Mouse (Mus musculus): ENCODE data around the gene Id3. TPM values are rescaled to one million over a fixed set of nuclear protein-coding genes. Genes with fewer than 3 reads are reported as not detected.

Id3 gene
- total and polyA plus RNA-seq, 3 experiments, result 56.8 to 120 (median 58.8) TPM

- Histone ChIP-seq H3K27ac (no peak overlapping the region), H3K36me3 (ENCODE audit: control insufficient read depth, insufficient read depth, low read length) (no peaks in the 10 kb centered on the region), H3K9ac (ENCODE audit: low read depth, low read length) (no peak overlapping the region), H3K4me3 (no peak overlapping the region), H3K4me1 (ENCODE audit: control insufficient read depth, insufficient read depth, low read length) (peaks cover 14% of the 10 kb centered on the region), H3K79me2 (replicated peaks; ENCODE audit: control insufficient read depth, insufficient read depth, low read length) (no peaks in the 10 kb centered on the region), H3K27me3 (ENCODE audit: control insufficient read depth, insufficient read depth, low read length) (no peaks in the 10 kb centered on the region)
- TF ChIP-seq POLR2A (IDR thresholded peaks at IDR 0.05; ENCODE audit: insufficient read depth, low read depth, low read length), result no peak
- no peak for TF ChIP-seq EP300 (IDR thresholded peaks at IDR 0.05; ENCODE audit: insufficient read depth, low read depth, low read length)
- TF ChIP-seq CTCF (IDR thresholded peaks at IDR 0.05), result no peak
- intact Hi-C loops (cut with DNase I), result no loop called here
- DNase-seq, result no peak
- 72% methylated on average over 7 of the region's 7 CpGs for WGBS
Observed at GRCm38 (mm10) chr4:136121844-136122468, 21.3 kb upstream of the Id3 start.

GRCm38 (mm10) chr4:136123111-136123791 is 20.0 kb upstream of the Id3 start:
- 37% methylated on average over 8 of the region's 8 CpGs for WGBS
- intact Hi-C loops (cut with DNase I), result no loop called here
- Histone ChIP-seq H3K36me3 (ENCODE audit: control insufficient read depth, insufficient read depth, low read length) (no peaks in the 10 kb centered on the region), H3K9ac (ENCODE audit: low read depth, low read length) (no peak overlapping the region), H3K79me2 (replicated peaks; ENCODE audit: control insufficient read depth, insufficient read depth, low read length) (no peaks in the 10 kb centered on the region), H3K4me3 (no peak overlapping the region), H3K4me1 (ENCODE audit: control insufficient read depth, insufficient read depth, low read length) (peaks cover 12% of the 10 kb centered on the region), H3K27me3 (ENCODE audit: control insufficient read depth, insufficient read depth, low read length) (no peaks in the 10 kb centered on the region), H3K27ac (peak overlapping the region; percentile 78)
- peak; percentile 33 to 44 for DNase-seq
- TF ChIP-seq POLR2A (IDR thresholded peaks at IDR 0.05; ENCODE audit: insufficient read depth, low read depth, low read length) (peak; percentile 43; the same call in 1 of the 2 replicates), CTCF (IDR thresholded peaks at IDR 0.05) (no peak), EP300 (IDR thresholded peaks at IDR 0.05; ENCODE audit: insufficient read depth, low read depth, low read length) (0 out of 2 replicates have a peak, but pooled peaks have one; percentile 12)

- no peak for DNase-seq
- H3K4me1 ChIP-seq (ENCODE audit: control insufficient read depth, insufficient read depth, low read length), result peaks cover 12% of the 10 kb centered on the region
- H3K4me3 ChIP-seq, result no peak overlapping the region
- no peaks in the 10 kb centered on the region for H3K79me2 ChIP-seq (replicated peaks; ENCODE audit: control insufficient read depth, insufficient read depth, low read length)
- H3K9ac ChIP-seq (ENCODE audit: low read depth, low read length), result no peak overlapping the region
- TF ChIP-seq EP300 (IDR thresholded peaks at IDR 0.05; ENCODE audit: insufficient read depth, low read depth, low read length) (no peak), POLR2A (IDR thresholded peaks at IDR 0.05; ENCODE audit: insufficient read depth, low read depth, low read length) (no peak), CTCF (IDR thresholded peaks at IDR 0.05) (no peak)
- 80% methylated on average over 3 of the region's 3 CpGs for WGBS
- peak overlapping the region; percentile 76 for H3K27ac ChIP-seq
- H3K27me3 ChIP-seq (ENCODE audit: control insufficient read depth, insufficient read depth, low read length), result no peaks in the 10 kb centered on the region
- no peaks in the 10 kb centered on the region for H3K36me3 ChIP-seq (ENCODE audit: control insufficient read depth, insufficient read depth, low read length)
- intact Hi-C loops (cut with DNase I), result no loop called here
Observed at GRCm38 (mm10) chr4:136123792-136124161, 19.5 kb upstream of the Id3 start.

GRCm38 (mm10) chr4:136124581-136124980 is 18.7 kb upstream of the Id3 start:
- H3K27ac ChIP-seq, result no peak overlapping the region
- intact Hi-C loops (cut with DNase I), result no loop called here
- H3K27me3 ChIP-seq (ENCODE audit: control insufficient read depth, insufficient read depth, low read length), result no peaks in the 10 kb centered on the region
- WGBS, result 98% methylated on average over 4 of the region's 4 CpGs
- no peak overlapping the region for H3K4me3 ChIP-seq
- no peaks in the 10 kb centered on the region for H3K79me2 ChIP-seq (replicated peaks; ENCODE audit: control insufficient read depth, insufficient read depth, low read length)
- H3K36me3 ChIP-seq (ENCODE audit: control insufficient read depth, insufficient read depth, low read length), result no peaks in the 10 kb centered on the region
- H3K4me1 ChIP-seq (ENCODE audit: control insufficient read depth, insufficient read depth, low read length), result peaks cover 12% of the 10 kb centered on the region
- no peak overlapping the region for H3K9ac ChIP-seq (ENCODE audit: low read depth, low read length)
- DNase-seq, result no peak
- TF ChIP-seq EP300 (IDR thresholded peaks at IDR 0.05; ENCODE audit: insufficient read depth, low read depth, low read length), result no peak
- TF ChIP-seq POLR2A (IDR thresholded peaks at IDR 0.05; ENCODE audit: insufficient read depth, low read depth, low read length), result no peak
- no peak for TF ChIP-seq CTCF (IDR thresholded peaks at IDR 0.05)

GRCm38 (mm10) chr4:136125458-136125857 is 17.8 kb upstream of the Id3 start:
- Histone ChIP-seq H3K27me3 (ENCODE audit: control insufficient read depth, insufficient read depth, low read length) (no peaks in the 10 kb centered on the region), H3K36me3 (ENCODE audit: control insufficient read depth, insufficient read depth, low read length) (no peaks in the 10 kb centered on the region), H3K79me2 (replicated peaks; ENCODE audit: control insufficient read depth, insufficient read depth, low read length) (no peaks in the 10 kb centered on the region), H3K4me1 (ENCODE audit: control insufficient read depth, insufficient read depth, low read length) (peaks cover 11% of the 10 kb centered on the region), H3K27ac (no peak overlapping the region), H3K4me3 (no peak overlapping the region), H3K9ac (ENCODE audit: low read depth, low read length) (no peak overlapping the region)
- DNase-seq, result peak in 1 of 2 experiments; percentile 28
- TF ChIP-seq EP300 (IDR thresholded peaks at IDR 0.05; ENCODE audit: insufficient read depth, low read depth, low read length), result no peak
- no peak for TF ChIP-seq POLR2A (IDR thresholded peaks at IDR 0.05; ENCODE audit: insufficient read depth, low read depth, low read length)
- TF ChIP-seq CTCF (IDR thresholded peaks at IDR 0.05), result no peak
- intact Hi-C loops (cut with DNase I), result no loop called here
- WGBS, result 65% methylated on average over 11 of the region's 11 CpGs

- H3K79me2 ChIP-seq (replicated peaks; ENCODE audit: control insufficient read depth, insufficient read depth, low read length), result no peaks in the 10 kb centered on the region
- H3K27me3 ChIP-seq (ENCODE audit: control insufficient read depth, insufficient read depth, low read length), result no peaks in the 10 kb centered on the region
- H3K27ac ChIP-seq, result no peak overlapping the region
- H3K36me3 ChIP-seq (ENCODE audit: control insufficient read depth, insufficient read depth, low read length), result no peaks in the 10 kb centered on the region
- intact Hi-C loops (cut with DNase I), result no loop called here
- no peak overlapping the region for H3K9ac ChIP-seq (ENCODE audit: low read depth, low read length)
- peaks cover 11% of the 10 kb centered on the region for H3K4me1 ChIP-seq (ENCODE audit: control insufficient read depth, insufficient read depth, low read length)
- no peak for TF ChIP-seq CTCF (IDR thresholded peaks at IDR 0.05)
- TF ChIP-seq EP300 (IDR thresholded peaks at IDR 0.05; ENCODE audit: insufficient read depth, low read depth, low read length), result no peak
- no peak for TF ChIP-seq POLR2A (IDR thresholded peaks at IDR 0.05; ENCODE audit: insufficient read depth, low read depth, low read length)
- DNase-seq, result no peak
- 55% methylated on average over 5 of the region's 5 CpGs for WGBS
- H3K4me3 ChIP-seq, result no peak overlapping the region
Observed at GRCm38 (mm10) chr4:136126019-136126418, 17.3 kb upstream of the Id3 start.
